Mouse (Mus musculus) monocyte, adult 2 months (primary cell): ENCODE measurements at regions not wholly inside any gene's neighbourhood (a gene's known extent, or its start where the extent isn't known, plus 50 kb on each side); places are given as distances from the start of the nearest gene placed in this dataset.

Source experiments
- DNase-seq, 2 experiments: peaks; one replicate each; pipeline ENCODE4 v3.0.0; 2022; ENCODE audit warnings: low spot score in 2 of 2, low read depth in 1 of 2

DNA sequence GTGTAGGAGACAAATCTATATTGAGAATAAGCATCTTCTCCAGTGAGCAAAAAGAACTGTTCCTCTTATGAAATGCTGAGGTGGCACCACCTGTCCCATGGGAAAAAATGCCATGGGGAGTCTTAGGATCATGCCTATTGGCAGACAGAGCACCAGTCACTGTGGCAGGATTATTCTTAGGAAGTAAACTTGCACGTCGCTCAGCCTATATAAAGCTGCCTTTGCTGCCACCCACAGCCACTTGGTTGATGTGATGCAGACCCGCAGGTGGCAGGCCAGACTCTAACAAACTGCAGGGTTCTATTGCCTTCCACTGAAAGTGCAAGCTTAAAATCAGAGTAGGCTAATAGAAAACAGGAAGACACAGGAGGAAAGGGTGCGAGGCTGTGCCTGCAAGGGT, 126.7 kb downstream of the Gm826 start:
- no peak for DNase-seq

DNA sequence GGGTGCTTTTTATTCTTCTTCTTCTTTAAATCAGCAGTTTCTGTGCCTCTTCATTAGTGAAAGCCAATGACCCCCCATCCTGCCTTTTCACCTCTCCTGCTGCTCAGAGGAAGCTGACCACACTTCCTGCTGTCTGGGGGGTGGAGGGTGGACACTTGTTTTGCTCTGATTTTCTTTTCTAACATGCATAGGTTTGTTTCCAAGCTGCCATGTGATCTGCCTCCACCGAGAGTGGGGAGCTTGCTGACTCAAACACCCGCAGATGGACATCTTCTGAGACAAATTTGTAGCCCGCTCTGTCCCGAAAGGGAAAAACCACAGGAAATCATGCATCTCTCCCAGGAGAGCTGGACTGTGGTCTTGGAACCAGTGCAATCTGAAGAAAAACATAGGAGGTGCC, 141.3 kb downstream of the Gm826 start:
- no peak for DNase-seq

DNA sequence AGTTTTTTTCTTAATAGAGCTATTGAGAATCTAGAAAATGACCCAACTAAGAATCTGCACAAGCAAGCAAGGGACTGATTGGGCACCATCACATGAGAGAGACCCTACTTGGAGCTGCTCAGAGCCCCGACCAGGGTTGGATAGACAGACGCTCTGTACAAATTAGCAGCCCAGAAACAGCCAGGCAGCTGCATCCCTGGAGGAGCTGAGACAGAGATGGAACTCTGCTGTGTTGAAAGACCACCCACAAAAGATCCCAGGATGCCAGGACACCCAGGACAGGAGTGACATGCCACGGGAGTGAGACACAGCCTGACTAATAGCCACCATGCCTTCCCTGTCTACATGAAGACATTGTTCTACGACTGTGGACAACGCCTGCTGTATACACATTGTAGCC, 147.9 kb downstream of the Gm826 start:
- no peak for DNase-seq

DNA sequence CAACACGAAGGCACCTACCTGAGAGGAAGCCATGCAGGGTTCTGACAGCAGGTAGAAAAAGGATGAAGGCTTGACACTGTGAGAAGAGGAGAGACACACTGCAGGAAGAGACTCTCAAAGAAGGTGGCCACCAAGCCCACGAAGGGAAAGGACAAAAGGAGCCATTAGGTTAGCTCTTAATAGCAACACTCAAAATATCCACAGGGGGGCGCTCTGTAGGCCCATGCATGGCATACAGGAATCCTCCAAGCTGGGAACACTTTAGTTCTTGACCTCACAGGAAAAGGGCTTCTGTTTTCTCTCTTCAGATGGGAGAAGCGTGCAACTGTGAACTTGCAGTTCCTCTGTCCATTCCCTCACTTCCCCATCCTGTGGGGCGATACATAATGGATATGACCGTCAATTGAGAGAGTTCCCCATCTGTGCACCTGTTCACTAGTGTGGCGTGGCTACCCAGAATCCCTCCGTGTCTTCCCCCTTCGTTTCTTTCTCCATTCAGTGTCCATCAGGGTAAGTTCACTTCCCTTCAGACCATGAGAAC, 162.9 kb downstream of the Gm826 start:
- DNase-seq = peak; percentile 32 to 44

DNA sequence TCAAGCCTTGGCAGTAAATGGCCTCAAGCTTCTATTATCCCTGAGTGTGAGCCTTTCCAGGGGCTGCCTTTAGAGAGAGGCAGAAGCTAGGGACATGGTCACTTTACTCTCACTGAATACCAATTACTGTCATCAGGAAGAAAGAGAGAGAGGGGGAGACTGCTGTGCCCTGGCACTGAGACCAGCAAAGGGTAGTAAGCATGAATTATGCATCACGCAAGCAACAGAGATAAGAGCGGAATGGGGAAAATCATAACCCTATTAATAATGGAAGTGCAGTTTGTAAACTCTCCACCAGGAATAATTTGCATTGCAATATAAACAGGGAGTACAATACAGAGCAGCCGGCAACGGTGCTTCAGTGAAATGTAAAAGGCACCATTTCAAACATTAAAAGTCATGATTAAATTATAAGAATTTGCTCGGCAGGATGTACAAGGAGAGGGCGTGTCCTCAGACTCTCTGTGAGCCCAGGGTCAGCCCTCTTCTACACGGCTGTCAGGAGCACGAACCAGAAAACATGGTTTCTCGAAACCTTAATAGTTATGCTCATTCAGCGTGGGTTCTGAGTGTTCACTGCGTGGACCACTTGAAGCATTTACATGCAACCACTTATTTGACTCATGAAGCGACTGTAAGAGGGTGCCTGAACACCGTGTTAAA, 175.2 kb downstream of the Gm826 start:
- no peak for DNase-seq

DNA sequence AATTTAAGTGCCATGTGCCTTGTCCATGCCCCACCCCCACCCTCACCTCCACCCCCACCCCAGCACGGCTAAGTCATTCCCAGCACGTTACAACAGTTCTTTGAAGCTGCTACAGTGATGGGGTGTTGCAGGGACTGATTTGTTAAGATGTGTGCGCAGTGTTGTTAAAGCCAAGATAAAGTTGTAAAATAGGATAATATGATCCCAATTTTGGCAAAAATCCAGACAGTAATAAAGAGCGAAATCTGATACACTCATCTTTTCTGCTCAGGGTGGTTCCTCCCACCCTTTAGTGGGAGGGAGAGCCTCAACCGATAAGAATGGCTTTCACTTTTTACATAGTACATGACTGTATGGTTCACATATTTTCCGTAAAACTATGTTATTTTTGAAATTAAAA, 180.2 kb downstream of the Gm826 start:
- DNase-seq = no peak

DNA sequence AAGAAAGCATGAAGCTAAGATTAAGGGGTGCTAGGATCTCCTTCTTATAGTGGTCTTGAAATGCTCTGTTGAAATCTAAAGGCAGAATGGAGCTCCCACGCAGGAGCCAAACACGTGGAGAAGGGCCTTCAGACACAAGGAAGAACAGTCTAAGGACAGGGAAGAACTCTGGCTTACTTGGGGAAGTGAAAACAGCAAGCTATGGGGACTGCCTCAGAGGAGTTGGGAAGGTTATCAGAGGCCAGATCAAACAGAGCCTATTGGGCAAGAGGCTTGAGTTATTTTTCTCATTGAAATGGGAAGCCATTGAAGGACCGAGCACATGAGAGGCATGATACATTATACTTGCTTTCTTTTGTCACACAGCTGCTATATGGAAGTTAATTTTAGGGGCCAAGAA, 181.9 kb downstream of the Gm826 start:
- peak; percentile 9 to 20 for DNase-seq

DNA sequence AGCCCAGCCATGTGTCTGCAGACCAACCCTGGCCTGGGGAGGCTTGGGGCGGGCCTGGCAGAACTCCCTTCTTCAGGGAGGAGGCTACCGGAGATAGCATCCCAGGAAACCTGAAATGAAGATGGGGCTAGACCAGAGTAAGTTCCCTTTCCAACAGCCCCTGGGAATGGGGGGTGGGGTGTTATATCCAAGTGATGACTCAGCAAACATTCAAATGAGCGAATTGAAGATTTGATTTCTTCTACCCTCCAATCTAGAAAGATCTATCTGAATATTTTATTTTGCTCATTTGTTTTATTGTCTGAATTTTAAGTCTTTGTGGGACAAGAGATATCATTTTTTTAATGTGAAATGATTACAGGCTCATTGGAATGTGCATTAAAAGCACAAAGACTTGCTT, 185.0 kb downstream of the Gm826 start:
- DNase-seq = no peak

DNA sequence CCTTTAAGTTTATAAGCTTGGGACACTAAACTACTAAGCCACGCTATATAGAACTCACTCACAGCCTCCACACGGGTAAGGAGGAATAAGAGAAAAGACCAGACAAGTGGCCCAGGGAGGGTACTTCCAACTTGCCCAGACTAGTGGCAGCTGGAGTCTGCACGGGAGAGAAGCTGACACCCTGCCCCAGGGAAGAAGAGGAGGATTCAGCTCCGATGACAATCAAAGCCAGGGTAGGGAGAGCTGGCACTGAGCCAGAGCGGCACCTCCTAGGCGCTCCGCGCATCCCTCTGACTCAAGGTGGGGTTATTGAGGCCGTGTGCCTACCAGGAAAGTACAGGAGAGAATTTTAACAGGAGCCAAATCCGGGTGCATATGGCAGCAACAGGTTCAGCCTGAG, 185.4 kb downstream of the Gm826 start:
- DNase-seq = no peak

DNA sequence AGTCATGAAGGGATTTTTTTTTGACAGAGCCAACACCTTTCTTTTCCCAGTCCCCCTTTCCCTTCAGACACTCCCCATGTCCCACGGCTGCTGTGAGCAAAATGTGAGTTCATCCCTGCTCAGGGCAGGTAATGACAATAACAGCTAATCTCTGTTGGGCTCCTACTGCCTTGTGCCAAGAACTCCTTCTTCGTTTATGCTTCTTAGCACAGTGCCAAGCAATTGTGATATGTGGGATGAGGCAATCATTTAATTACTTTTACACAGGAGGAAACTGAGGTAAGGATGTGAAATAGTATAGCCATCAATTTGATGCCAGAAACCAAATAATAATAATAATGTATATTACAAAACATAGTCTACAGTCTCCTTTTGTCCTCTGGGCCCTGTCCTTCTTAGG, 185.9 kb downstream of the Gm826 start:
- no peak for DNase-seq

DNA sequence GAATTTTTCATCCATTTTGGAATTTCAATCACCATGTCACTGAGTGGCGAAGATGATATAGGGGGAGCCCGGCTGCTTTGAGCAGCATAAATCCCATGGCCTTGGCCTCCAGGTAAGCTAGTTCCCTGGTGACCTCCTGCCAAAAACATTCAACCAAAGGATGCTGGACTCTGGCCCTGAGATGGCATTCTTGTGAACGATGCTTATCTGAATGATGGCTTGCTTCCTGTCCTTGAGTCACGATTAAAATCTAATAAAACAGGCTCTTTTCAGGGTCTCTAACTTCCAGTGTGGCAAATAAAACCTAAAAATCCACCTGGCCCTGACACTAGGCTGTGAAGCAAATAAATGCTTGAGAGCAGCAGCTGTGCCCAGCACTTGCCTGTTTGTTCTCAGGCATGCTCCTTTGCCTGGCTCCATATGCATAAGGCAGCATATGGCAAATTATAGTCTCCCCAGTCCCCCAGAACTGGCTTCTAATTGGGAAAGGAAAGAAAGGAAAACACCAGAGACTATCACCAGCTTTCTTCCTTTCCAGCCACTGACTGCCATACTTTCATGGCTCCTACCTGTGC, 193.7 kb downstream of the Gm826 start:
- DNase-seq = no peak

DNA sequence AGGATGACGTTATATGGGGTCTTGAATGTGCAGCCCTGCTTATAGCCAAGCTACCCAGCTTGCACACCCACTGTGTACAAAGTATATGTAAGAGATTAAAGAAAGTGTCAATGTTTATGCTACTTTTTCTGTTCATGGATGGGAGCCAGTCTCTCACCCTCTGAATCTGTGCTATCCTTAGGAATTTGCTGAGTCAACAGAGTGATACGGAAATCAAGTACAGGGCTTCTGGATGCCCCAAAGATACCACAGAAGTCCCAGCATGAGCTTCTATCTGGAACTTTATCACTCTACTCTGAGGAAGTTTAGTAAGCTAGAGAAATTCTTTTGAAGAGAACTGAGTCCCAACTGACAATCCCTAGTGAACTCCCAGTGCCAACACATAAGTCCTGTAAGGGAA, 195.9 kb downstream of the Gm826 start:
- DNase-seq = no peak

DNA sequence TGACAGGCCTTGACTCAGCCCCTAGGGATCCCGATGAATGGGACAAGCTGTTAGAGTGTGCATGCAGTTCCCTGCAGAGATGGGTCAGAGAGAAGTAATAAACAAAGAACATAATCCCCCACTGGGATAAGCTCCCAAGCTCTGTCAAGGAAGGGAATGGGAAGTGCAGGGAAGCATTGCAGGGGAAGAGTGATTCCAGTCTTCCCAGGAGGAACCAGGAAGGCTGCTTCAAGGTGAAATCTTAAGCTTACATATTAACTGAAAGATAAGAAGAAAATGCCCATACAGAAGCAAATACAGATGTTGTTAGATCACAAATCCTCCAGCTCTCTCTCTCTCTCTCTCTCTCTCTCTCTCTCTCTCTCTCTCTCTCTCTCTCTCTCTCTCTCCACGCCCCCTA, 202.2 kb downstream of the Gm826 start:
- DNase-seq = no peak

DNA sequence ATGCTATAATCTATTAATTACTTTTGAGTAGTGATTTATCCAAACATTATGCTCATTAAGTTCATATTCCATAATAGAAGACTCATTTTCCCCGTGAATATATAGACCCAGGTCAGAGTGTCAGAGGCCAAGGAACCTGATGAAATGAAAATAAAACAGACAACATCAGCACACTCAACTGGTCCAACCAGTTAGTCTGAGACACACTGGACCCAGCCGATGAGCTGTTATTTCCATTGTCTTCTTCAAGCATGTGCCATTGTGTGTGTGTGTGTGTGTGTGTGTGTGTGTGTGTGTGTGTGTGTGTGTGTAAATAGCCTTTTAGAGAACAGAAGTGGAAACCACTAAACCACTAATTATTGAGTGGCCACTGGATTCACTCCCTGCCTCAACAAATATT, 202.6 kb downstream of the Gm826 start:
- DNase-seq = no peak

DNA sequence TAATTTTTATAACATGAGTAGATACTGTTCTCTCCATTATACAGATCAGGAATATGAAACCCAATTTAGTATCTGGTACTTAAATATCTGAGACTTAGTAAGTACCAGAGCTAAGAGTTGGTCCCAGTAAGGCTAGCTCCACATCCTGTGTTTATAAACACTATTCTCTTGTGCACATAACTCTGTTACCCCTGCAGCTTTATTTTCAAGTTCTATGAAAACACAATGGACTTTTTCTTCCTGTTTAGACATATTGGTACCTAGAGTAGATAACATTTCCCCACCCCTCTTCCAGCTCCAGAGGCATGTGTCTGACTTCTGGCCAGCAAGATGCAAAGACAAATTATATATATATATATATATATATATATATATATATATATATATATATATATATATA, 216.8 kb downstream of the Gm826 start:
- DNase-seq = no peak

DNA sequence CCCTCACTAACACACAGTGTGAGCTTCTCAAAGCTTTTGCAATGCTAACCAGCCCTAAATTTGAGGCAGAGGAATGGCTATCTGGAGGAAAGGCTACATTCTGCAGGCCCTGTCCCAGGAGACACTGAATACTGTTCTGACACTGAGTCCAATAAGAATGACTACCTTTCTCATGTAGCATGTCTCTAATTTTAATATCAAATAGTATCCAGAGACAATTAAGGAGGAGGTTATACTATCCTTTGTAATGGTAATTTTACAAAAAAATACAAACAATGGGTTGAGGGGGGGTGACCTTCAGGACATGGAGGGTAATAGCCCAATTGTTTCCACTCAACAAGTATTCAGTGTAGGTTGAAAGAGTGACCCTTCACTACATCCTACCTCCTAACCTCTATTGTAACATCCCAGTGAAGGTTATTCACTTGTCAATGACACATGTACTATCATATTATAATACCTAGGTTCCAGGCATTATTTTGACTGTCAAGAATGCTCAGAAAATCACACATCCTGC, 222.7 kb downstream of the Gm826 start:
- DNase-seq = no peak

DNA sequence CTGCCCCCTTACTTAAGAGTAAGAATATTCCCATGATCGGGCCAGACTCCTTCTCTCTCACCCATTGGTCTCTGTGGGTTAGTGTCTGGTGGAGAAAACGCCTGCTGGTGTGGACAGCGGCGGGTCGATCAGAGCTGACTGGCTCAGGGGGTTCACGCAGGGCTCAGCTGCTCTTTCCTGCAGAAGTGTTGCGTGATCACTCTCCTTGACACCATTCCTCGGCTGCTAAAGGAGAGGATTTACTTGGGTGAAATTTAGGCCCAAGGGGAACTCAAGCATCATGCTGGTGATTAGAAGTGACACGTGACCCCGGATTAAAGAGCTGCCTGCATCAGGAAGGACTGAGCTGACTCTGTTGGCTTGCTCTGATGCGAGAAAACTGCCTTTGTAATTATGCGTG, 240.9 kb downstream of the Gm826 start:
- DNase-seq = no peak

DNA sequence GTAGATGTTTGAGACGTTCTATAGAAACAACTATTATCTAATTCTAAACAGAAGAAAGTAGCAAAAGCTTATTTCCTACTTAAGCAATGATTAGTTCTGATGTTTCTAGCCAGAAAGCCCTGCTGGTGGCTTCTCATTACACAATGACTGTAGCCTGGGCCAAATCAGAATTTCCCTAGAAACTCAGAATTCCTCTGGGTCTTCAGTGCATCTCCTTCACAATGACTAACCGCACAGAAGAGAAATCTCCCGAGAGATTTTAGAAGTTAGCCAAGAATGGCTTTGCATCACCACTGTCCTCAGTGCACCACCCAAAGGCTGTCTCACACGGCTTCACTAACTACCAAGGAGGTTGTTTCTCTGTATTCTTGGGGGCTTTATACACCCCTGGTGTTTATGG, 248.0 kb downstream of the Gm826 start:
- no peak for DNase-seq

DNA sequence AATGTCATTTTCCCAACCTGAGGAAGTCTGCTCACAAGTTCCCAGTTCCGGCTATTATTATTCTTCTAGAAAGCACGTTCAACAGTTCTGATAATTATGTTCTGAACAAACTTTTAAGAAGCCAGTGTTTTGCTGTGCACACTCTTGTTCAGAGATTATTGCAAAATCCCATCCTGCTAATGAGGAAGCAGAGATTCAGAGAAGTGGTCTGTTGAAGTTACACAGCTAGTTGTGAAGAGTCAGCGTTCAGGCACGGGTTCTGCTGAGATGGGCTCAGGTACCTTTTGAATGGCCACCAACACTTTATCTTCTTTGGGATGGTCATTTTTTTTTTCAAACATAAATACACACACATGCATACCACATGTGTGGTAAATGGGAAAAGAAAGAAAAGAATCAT, 250.3 kb downstream of the Gm826 start:
- no peak for DNase-seq

DNA sequence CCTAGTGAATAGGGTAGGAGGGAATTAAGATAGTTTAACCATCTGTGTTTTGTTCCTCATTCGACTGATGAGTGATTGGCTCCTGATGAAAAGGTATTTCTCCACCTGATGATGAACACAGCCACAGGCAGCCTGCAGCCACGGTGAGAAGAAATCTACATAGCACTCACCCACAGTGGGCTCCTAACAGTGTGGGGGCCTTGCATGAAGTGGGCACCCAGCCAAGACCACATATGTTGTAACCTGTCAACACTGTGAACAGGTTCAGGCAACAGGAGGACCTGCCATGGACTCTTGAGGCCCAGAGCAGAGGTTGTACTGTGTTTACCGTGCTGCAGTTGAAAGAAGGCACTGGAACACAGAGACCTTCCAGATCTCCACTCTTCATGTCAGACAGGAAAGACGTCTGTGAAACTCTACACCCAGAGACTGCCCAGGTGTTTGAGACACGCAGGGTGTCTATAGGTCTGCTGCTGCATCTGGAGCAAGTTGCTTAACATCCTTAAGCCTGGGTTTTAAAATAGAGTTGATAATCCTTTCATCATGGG, 251.8 kb downstream of the Gm826 start:
- DNase-seq = no peak

DNA sequence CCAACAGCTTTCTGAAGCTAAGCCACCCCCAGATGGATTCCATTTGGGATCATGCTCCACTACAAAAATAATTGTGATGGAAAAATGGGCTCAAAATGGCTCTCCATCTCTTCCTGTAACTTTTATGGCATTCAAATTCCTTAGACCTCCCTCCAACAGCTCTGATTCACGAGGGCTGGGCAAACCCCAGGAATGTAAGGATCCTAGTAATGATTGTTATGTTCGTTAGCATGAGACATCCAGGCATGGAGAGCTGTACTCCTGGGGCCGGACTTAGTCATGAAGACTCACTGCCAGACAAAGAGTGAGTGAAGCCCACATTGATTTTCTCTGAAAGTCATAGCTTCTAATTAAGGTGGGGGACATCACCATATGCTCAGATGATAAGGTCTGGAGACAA, 258.3 kb downstream of the Gm826 start:
- no peak for DNase-seq

DNA sequence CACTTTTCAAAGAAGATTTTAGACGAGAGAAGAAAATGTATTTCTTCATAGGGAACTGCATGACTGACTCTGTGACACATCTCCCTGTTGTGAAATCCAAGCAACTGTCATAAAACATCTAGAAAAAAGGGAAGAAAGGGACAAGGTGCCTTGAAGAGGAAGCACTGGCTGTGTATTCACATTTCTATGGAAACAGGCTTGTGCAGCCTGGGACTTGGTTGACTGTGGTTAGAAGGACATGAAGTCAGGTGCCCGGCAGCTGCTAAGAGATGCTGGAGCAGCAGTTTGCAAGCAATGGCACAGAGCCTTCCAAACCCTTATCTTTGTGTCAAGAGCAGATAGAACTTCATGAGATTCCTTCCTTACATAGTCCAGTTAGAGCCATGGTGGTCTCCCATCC, 263.5 kb downstream of the Gm826 start:
- DNase-seq = peak; percentile 44 to 59

DNA sequence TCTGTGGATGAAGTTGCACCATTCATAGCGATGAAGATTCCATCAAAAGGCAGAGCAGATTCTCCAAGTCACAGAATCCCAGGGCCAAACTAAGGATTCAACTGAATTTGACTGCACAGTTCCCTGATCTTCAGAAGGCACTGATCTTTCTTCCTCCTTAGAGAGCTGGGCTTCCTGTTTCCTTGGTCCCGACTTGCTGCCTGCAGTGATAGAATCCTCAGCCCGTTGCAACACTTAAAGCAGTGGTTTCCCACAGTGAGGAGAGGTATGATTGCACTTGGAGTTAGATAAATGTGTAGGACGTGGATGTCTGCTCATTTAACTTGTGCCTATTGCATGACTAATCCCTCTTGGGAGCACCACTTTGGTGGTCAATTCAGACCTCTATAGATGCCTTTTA, 265.2 kb downstream of the Gm826 start:
- peak in 1 of 2 experiments; percentile 17 for DNase-seq
